Mouse (Mus musculus): ENCODE results near the gene Slc29a4. TPM values are rescaled to one million over a fixed set of nuclear protein-coding genes. Genes with fewer than 3 reads are reported as not detected.

The Slc29a4 gene
- polyA plus RNA-seq, 1 experiment from 2014 or later = 1.5 TPM

DNA sequence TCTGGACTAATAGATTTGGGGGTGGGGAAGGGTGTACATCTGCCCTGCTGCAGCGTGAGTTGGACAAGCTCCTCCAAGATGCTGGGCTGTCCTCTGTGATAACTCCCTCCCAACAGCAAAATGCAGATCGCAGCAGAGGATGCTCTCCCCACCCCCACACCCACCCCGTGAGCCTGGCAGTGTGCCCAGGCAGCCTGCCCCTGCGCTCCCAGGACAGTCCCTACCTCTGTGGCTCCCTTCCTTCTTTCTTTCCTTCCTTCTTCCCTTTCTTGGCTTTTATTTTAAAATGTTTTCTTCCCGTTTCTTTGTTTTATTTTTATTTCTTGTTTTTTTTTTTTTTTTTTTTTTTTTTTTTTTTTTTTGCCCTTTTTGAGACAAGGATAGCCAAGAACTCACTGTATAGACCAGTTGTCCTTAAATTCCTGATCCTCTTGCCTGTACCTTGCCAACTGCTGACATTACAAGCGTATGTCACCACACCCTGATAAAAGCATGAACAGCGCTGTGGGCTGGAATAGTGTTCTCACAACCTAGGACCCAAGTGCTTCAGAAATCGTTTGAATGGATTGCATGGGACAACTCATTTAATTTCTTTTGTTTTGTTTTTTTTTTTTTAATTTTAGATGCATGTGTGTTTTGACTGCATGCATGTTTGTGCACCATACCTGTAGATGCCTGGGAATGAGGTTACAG is 1.6 kb downstream of the Slc29a4 start:
- TF ChIP-seq EP300 (optimal IDR thresholded peaks at IDR 0.05) (no peak), CTCF (IDR thresholded peaks at IDR 0.05; ENCODE audit: low read depth) (no peak)

DNA sequence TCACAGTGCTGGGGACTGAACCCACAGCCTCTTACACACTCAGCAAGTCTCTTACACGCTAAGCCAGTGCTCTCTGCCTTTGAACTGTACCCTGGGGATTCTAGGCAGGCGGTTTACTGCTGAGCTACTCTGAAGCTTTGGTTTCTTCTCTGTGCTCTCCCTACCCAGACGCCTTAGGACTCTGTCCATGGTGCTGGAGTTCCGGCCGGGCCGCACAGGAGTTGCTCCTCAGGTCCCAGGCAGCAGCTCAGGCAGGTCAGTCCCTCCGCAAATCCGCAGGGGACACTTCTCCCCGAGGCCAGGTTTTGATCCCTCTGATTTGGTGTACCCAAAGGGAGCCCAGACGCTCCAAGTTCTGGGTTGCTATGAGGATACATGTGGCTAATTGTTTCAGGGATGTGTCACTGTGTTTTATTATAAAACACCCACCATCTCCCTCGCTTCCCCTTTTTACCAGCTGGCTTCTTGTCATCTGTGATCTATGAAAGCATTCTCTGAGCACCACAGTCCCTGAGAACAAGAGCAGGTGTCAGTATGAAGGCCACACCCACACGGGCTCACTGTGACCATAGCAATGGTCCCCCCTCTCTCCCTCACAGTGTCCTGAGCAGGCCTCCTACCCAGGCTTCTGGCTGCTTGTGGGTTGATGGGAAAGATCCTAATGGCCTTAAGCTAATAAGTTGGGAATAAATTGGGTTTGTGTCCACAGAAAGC is 2.5 kb downstream of the Slc29a4 start:
- TF ChIP-seq CTCF (IDR thresholded peaks at IDR 0.05; ENCODE audit: low read depth) (no peak), EP300 (optimal IDR thresholded peaks at IDR 0.05) (no peak)
- H3K4me1 ChIP-seq (replicated peaks; ENCODE audit: control insufficient read depth, insufficient read depth) = no peaks in the 10 kb centered on the region
- no peaks in the 10 kb centered on the region for H3K9me3 ChIP-seq (ENCODE audit: control insufficient read depth, low read length)
- no peak overlapping the region for H3K4me2 ChIP-seq (replicated peaks; ENCODE audit: low read depth)
- H3K36me3 ChIP-seq (ENCODE audit: control insufficient read depth, insufficient read depth, low read length) = no peaks in the 10 kb centered on the region
- DNase-seq (ENCODE audit: low spot score) (peak; percentile 75), ATAC-seq (ENCODE audit: low FRiP score, low TSS enrichment) (peak; percentile 48; the same call in 1 of the 2 replicates)
- H3K4me3 ChIP-seq (ENCODE audit: low read depth, low read length) = no peak overlapping the region
- H3K9ac ChIP-seq (ENCODE audit: low read length) = no peak overlapping the region
- H3K27ac ChIP-seq (replicated peaks) = no peak overlapping the region
- no peaks in the 10 kb centered on the region for H3K27me3 ChIP-seq (ENCODE audit: control insufficient read depth, insufficient read depth, low read length)
- WGBS = 12% methylated on average over 12 of the region's 12 CpGs

More for the DNA sequence above, 1.6 kb downstream of the Slc29a4 start:
- no peaks in the 10 kb centered on the region for H3K27me3 ChIP-seq (ENCODE audit: control insufficient read depth, insufficient read depth, low read length)
- DNase-seq (ENCODE audit: low spot score) (no peak), ATAC-seq (ENCODE audit: low FRiP score, low TSS enrichment) (no peak)
- no peaks in the 10 kb centered on the region for H3K4me1 ChIP-seq (replicated peaks; ENCODE audit: control insufficient read depth, insufficient read depth)
- no peaks in the 10 kb centered on the region for H3K36me3 ChIP-seq (ENCODE audit: control insufficient read depth, insufficient read depth, low read length)
- no peak overlapping the region for H3K4me3 ChIP-seq (ENCODE audit: low read depth, low read length)
- H3K27ac ChIP-seq (replicated peaks) = no peak overlapping the region
- no peak overlapping the region for H3K4me2 ChIP-seq (replicated peaks; ENCODE audit: low read depth)
- H3K9ac ChIP-seq (ENCODE audit: low read length) = no peak overlapping the region
- WGBS = 43% methylated on average over 8 of the region's 8 CpGs
- no peaks in the 10 kb centered on the region for H3K9me3 ChIP-seq (ENCODE audit: control insufficient read depth, low read length)

GRCm38 (mm10) chr5:142696258-142696657 is 3.9 kb downstream of the Slc29a4 start:
- Histone ChIP-seq H3K4me3 (ENCODE audit: low read depth, low read length) (no peak overlapping the region), H3K4me1 (replicated peaks; ENCODE audit: control insufficient read depth, insufficient read depth) (no peaks in the 10 kb centered on the region), H3K27me3 (ENCODE audit: control insufficient read depth, insufficient read depth, low read length) (no peaks in the 10 kb centered on the region), H3K9ac (ENCODE audit: low read length) (no peak overlapping the region), H3K27ac (replicated peaks) (no peak overlapping the region), H3K9me3 (ENCODE audit: control insufficient read depth, low read length) (no peaks in the 10 kb centered on the region), H3K36me3 (ENCODE audit: control insufficient read depth, insufficient read depth, low read length) (no peaks in the 10 kb centered on the region), H3K4me2 (replicated peaks; ENCODE audit: low read depth) (no peak overlapping the region)
- DNase-seq (ENCODE audit: low spot score) = no peak
- no peak for ATAC-seq (ENCODE audit: low FRiP score, low TSS enrichment)
- TF ChIP-seq CTCF (IDR thresholded peaks at IDR 0.05; ENCODE audit: low read depth) = no peak
- no peak for TF ChIP-seq EP300 (optimal IDR thresholded peaks at IDR 0.05)
- 36% methylated on average over 6 of the region's 6 CpGs for WGBS

- H3K27ac ChIP-seq (replicated peaks) = no peak overlapping the region
- ATAC-seq (ENCODE audit: low FRiP score, low TSS enrichment) (no peak), DNase-seq (ENCODE audit: low spot score) (no peak)
- H3K4me2 ChIP-seq (replicated peaks; ENCODE audit: low read depth) = no peak overlapping the region
- H3K9ac ChIP-seq (ENCODE audit: low read length) = no peak overlapping the region
- no peaks in the 10 kb centered on the region for H3K36me3 ChIP-seq (ENCODE audit: control insufficient read depth, insufficient read depth, low read length)
- H3K4me1 ChIP-seq (replicated peaks; ENCODE audit: control insufficient read depth, insufficient read depth) = no peaks in the 10 kb centered on the region
- WGBS = 82% methylated on average over 6 of the region's 6 CpGs
- no peak overlapping the region for H3K4me3 ChIP-seq (ENCODE audit: low read depth, low read length)
- no peak for TF ChIP-seq EP300 (optimal IDR thresholded peaks at IDR 0.05)
- no peak for TF ChIP-seq CTCF (IDR thresholded peaks at IDR 0.05; ENCODE audit: low read depth)
- H3K27me3 ChIP-seq (ENCODE audit: control insufficient read depth, insufficient read depth, low read length) = no peaks in the 10 kb centered on the region
- no peaks in the 10 kb centered on the region for H3K9me3 ChIP-seq (ENCODE audit: control insufficient read depth, low read length)
These were observed 4.6 kb downstream of the Slc29a4 start for GRCm38 (mm10) chr5:142696865-142697264.

- TF ChIP-seq CTCF (IDR thresholded peaks at IDR 0.05; ENCODE audit: low read depth) (no peak), EP300 (optimal IDR thresholded peaks at IDR 0.05) (no peak)
- no peak for ATAC-seq (ENCODE audit: low FRiP score, low TSS enrichment)
- 52% methylated on average over 2 of the region's 2 CpGs for WGBS
These were observed 5.4 kb downstream of the Slc29a4 start for GRCm38 (mm10) chr5:142697742-142698141.

More at GRCm38 (mm10) chr5:142697742-142698141, 5.4 kb downstream of the Slc29a4 start:
- no peaks in the 10 kb centered on the region for H3K4me1 ChIP-seq (replicated peaks; ENCODE audit: control insufficient read depth, insufficient read depth)
- H3K9ac ChIP-seq (ENCODE audit: low read length) = no peak overlapping the region
- H3K4me3 ChIP-seq (ENCODE audit: low read depth, low read length) = no peak overlapping the region
- H3K27me3 ChIP-seq (ENCODE audit: control insufficient read depth, insufficient read depth, low read length) = no peaks in the 10 kb centered on the region
- no peaks in the 10 kb centered on the region for H3K9me3 ChIP-seq (ENCODE audit: control insufficient read depth, low read length)
- H3K27ac ChIP-seq (replicated peaks) = no peak overlapping the region
- H3K36me3 ChIP-seq (ENCODE audit: control insufficient read depth, insufficient read depth, low read length) = no peaks in the 10 kb centered on the region
- no peak overlapping the region for H3K4me2 ChIP-seq (replicated peaks; ENCODE audit: low read depth)
- no peak for DNase-seq (ENCODE audit: low spot score)
